Mouse (Mus musculus) left cerebral cortex, adult 18-20 months (tissue): ENCODE measurements around the gene Atxn1. TPM values are rescaled to one million over a fixed set of nuclear protein-coding genes. Genes with fewer than 3 reads are reported as not detected.

Source experiments
- DNase-seq, 2 experiments: peaks; one replicate each; pipeline ENCODE4 v3.0.0; 2021 to 2022; ENCODE audit warnings: low spot score in 2 of 2, mixed read lengths in 1 of 2
- total RNA-seq, 2 experiments: library from RNA; stranded (reverse); gene quantifications; 2 replicates each; pipeline ENCODE4 v1.2.3; 2021

The Atxn1 gene
- total RNA-seq, 2 experiments from 2014 or later: 167 to 176 TPM

DNA sequence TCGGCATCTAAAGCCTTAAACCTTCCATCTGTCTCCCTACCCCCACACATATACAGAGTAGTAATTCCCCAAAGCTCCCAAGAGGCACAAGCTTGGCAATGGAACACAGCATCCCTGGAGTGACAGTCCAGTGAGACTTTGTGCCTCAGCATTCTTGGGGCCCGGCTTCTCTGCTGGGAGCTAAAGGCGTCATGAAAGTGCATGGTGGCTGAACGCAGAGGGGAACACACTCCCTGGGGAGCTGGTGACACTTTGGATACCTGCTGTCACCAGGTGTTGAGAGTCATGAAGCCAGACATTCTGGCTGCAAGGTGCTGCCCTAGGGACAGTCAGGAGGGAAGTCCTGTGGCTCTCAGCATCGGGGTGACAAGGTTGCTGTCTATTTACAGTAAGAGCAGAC is 324.4 kb downstream of the Atxn1 start:
- DNase-seq: no peak

DNA sequence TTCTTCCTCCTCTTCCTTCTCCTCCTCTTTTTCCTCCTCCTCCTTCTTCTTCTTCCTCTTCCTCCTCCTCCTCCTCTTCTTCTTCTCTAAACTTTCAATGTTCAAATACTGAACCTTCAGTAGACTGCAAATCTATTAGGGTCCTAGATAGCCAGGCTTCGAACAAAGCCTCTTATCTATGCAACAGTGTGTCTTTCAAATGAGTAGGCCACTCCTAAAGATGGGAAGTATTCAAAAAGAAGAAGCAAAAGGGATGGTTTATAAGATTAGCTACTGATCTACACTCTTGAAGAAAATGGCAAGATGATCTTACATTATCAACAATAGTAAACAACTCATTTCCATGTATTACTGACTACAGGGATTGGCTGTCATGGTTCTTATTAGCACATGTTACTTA is 326.5 kb downstream of the Atxn1 start:
- DNase-seq: no peak

DNA sequence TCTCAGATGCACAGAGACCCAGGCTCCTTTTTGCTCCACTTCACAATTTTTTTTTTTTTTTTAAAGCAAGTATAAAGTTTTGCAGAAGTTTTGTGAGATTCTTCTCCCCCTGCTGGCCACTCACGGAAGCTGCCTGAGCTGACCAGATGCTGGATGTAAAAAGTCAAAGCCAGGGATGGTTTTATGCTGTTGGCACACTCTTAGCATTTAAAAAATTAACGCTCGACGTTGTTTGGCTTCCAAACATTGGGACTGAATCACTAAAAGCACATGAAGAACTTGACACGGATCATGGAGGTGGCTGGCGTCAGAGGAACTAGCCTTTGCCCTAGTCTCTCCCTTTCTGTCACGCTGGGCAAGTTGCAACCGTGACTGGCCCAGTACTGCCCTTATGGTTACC is 327.5 kb downstream of the Atxn1 start:
- DNase-seq: peak in 1 of 2 experiments; percentile 44

DNA sequence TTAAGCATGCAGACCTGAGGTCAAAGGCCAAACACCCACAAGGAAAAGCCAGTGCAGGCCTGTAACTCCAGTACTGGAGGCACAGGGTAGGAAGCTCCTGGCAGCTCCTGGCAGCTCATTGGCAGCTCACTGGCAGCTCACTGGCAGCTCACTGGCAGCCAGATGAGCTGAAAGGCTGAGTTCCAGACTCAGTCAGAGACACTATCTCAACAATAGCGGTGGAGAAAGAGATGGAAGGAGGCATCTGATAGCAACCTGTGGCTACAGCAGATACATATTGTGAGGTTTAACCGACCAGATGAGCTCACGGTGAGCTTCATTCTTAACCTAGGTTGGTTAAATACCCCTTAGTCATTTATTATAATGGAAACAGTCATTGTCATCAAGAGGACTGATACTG is 328.4 kb downstream of the Atxn1 start:
- no peak for DNase-seq

DNA sequence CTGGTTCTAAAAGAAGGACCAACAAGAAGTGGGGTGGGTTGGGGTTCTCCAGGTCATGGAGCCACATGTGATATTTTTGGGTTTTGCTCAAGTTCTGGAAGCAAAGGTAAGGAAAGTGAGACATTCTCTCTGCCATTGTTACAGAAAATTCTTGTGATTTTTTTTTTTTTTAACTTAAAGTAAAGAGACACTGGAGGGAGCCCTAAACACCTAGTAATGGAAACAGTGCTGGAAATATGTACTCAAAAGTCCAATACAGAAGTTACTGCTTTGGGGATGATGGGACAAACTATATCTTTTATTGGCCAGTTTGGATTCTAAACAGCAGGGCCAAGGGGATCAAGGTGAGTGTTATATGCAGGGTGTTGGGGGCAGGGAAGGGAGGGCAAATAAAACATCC is 330.9 kb downstream of the Atxn1 start:
- no peak for DNase-seq

DNA sequence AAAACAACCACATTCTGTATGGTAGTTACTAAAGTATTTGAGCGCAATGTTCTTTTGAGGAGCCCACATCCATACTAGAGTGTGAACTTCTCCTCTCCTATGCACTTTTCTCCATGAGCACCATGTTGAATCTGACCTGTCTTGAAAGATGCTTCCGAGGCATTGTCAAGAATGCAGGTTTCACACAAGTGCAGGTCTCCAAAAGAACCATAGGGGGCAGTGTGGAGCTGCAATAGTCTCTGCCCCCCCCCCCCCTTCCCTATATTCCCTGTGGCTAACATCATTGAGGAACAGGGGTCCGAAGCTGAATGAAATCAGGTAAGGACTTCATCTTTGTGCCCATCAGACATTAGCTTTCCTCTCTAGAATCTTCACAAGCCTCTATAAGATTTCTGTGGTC is 332.7 kb downstream of the Atxn1 start:
- DNase-seq: no peak

DNA sequence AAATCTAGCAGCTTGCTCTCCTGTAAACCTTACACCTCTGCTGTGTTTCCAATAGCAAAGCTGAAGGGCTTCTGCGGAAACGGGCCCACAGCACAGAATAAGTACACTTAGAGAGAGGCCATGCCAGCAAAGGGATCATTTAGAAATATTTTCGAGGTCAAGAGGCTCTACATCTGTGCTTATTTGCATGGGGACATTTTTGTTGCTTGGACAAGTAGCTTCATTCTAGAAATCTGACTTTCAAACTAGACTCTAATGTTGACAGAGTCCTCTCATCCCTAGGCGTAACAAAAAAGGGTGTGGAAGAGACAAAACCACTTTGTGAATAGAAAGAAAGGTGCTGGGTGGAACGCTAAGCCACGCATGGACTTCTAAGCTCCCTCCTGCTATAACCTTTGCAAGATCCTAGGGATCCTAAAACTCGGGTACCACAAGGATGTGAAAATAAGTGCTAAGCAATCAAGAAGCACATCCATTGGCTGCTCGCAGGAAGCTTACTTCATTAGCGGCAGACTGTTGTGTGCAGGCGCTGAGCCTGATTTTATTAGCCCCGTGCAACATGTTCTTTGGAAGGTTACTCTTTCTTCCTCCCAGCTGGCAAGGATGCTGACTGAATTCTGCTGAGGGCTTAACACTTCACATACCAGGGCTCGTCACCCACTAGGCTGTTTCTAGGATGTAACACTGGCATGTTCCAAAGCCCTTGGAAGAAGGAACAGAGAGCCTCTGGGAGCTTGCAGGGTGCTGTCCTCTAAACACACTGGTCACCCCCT is 334.1 kb downstream of the Atxn1 start:
- DNase-seq: no peak

DNA sequence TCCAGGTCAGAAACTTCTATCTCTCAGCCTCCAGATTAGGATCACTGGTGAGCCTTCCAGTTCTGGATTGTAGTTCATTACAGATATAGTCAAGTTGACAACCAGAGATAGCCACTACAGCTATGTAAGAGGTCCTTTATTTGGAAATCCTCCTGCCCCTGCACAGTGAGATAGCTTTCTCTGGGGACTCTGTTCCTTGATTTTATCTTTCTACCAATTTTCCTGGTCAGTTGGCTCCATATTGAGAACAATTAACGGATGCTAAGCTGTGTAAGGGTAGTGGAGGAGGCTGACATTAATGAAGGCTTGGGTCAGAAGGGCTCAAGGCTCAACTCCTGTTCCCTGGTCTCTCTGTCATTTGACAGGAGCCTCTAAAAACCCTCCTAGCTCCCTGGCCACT is 335.1 kb downstream of the Atxn1 start:
- DNase-seq: no peak

DNA sequence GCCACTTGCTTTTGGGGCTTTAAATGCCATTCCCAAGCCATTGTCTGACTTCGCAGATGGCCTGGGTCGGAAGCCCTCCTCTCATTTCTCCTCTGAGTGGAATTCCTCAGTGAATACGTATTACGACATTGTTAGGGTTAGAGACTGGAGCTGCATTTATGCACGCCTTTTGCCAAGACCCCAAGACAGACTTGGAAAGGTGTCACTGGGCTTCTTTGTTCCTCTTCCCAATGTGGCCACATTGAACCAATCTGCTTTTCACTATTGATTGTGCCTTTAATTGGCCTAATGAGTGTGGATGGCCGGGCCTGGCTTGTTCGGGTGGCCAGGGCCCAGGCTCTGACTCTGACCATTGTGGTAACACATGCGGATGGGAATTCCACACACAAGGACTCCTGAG is 336.5 kb downstream of the Atxn1 start:
- DNase-seq: no peak

DNA sequence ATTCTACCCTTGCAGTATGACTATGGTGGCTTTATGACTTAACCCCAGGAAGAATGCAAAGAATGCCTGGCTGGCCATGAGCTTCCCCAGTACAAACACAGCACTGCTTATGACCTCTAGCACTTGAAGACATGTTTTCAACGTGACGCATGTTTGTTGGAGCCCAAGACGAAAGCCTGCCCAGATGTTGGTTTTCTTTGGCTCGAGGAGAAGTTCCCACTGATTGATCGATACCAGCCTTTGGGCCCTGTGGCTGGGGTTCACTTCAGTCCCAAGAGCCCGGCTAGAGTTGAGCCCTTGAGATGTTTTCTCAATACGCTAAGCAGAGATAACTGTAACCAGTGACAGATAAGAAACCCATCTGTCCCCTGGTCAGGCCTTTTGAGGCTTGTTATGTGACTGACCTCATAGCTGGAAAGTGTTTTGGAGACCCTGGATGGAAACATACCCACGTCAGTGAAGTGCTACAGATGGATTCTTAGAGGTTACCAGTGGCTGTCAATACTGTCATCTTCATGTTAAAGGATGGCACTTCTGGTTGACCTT is 337.5 kb downstream of the Atxn1 start:
- no peak for DNase-seq

DNA sequence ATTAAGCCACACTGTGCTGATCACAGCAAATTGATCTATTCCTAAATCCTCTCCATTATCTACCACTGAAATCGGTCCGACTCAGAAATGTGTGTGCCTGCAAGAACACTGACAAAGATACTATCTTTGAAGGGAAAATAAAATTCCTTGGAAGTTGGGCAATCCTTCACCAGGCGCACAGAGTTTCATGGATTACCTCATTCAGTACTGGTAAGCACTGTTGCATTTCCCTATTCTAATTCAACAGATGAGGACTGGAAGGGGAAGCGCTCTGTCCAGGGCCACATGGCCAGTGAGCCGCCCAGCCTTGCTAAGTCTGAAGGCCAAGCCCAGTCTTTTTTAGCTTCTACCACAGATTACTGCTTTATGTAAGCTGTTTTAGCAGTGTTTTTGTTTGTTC is 339.1 kb downstream of the Atxn1 start:
- no peak for DNase-seq

DNA sequence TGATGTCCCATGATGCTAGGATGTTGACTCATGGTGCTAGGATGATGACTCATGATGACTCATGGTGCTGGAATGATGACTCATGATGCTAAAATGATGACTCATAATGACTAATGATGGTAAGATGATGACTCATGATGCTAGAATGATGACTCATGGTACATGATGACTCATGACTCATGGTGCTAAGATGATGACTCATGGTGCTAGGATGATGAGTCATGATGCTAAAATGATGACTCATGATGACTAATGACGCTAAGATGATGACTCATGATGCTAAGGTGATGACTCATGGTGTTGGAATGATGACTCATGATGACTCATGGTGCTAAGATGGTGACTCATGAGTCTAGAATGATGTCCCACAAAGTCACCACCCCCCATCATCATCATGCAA is 341.0 kb downstream of the Atxn1 start:
- DNase-seq: no peak

DNA sequence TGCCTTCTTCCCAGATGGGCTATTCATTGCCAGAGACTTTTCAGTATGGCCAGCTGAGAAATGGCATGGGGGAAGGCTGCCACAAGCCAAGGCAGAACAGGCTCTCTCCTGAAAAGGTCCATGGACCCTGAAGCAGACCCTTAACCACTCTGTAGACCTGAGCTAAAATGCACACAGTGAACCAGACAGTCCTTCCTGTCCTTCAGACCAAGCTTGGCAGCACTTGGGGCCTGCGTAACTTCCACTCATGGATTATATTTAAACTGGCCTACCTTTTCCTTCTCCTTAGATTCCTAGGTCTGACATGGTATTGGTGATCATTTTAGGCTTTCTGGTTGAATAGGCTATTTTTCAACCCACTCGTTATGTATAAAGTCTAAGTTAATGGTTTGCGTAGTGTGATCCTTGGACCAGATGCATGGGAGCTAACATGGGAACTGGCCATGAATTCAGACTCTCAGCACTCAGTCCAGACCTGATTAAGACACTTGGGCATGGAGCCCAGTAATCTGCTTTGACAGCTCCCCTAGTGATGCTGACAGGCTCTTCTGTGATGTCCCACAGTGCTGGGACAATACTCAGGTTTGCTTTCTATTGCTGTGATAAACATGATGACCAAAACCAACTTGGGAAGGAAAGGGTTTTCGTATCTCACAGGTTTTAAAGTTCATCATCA is 341.8 kb downstream of the Atxn1 start:
- DNase-seq: no peak

DNA sequence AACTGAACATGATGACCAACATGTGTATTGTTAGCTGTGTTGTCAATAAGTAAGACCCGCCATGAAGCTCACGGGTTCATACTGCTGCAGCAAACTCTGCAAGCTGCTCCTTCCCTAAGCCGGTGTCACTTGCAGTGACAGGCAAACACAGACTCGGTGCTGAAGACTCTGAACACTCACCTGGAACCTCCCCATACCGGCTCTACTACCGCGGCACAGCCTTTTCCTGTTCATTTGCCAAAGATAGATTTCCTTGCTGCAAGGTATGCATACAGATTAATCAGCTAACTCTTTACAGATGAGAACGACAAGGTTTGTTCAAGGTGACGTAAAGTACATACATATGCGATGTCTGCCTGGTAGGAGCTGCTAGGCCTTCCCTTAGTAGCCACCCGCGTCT is 344.1 kb downstream of the Atxn1 start:
- DNase-seq: no peak

DNA sequence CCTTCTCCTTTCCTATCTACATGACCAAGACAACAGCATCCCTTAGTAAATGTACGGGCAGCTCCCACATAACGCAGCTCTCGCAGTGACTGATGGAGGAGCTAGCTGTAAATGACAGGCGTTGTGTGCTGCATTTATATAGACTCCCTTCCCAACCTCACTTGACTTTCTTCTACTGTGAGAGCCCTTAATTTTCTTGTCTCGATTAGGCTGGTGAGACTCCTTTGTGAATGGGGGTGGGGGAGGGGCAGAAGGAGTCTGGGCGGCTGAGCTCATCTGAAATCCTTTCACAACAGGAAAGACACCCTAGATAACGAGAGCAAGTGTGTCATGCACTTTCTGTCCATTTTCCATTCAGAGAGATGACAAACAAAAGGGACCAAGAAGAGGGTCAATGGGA is 344.5 kb downstream of the Atxn1 start:
- DNase-seq: no peak

DNA sequence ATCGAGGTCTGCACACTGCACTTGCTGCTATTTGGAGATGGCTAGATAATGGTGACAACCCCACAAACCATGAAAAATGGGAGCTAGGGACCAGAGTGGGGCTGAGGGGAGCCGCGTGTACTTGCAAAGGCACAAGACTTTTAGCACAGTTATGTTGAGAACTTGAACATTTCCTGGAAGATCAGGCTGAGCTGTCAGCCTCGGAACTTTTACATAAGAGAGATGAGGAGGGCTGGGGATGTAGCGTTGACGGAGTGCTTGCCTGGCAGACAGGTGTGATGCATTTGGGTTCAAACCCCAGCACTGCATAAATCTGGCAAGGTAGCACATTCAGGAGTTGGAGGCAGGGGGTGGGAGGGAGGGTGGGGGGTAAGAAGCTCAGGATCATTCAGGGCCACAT is 346.8 kb downstream of the Atxn1 start:
- no peak for DNase-seq

DNA sequence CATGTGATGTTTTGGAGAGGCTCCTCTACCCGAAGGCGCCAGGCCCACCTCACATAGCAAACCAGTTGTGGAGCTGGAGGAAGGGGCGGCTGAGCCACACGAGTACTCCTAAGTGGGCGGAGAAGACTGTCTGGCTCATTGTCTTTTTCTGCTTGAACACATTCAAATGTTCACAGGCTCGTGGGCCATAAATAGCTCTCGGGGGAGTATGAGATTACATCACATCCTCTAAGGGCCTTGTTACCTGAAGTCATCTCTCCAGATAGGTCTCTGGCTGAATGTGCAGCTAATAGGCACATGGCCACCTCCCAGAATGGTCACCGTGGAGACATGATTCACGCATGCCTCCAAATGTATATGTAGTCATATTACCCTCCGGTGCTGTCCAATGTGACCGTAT is 350.0 kb downstream of the Atxn1 start:
- peak; percentile 36 to 60 for DNase-seq

DNA sequence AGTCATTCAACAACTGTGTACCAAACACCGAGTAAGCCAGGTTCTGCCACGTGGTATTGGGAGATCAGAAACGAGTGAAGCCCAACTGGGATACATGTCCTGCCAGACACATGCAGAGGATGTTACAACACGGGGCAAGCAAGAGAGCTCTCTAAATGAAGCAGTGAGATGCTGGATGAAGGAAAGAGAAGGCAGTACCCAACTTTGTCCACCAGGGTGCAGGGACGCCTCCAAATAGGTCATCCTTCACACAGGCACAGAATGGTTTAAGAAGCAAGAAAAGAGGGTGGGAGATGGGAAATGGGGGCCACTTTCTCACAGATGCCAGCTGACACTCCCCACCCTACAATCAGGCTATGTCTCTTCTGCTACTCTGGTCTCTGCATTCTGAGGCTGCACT is 351.5 kb downstream of the Atxn1 start:
- DNase-seq: no peak

DNA sequence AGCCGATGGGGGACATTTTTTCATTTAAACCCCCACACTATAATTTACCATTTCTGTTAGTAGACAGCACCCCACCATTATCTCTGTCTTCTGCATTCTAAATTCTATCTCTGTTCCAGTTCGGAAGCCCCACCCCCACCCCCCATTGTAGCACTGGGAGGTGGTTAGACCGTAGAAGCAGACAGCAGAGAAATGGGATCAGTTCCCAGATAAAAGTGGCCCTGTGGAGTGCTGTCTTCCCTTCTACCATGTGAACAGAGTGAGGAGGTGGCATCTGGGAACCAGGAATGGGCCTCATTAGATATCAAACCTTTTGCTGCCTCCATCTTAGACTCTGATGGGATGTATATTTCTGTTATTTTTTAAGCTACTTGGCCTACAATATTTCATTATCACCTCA is 353.3 kb downstream of the Atxn1 start:
- no peak for DNase-seq

DNA sequence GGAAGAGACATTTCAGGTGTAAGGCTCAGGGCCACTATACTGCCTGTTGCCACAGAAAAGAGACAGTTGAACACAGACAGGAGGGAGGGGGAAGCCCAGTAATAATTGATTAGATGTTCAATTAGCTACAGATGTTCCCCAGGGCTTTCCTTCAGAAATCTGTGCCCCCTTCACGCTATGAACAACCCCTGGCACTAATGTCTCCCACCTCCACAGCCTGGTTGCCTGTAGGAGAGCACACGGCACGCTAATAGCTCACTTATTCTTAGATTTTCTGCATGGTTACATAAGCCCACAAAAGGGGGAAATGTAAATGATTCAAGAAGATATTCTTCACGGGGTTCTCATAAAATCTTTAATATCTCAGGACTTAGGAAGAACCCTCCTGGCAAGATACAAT is 355.3 kb downstream of the Atxn1 start:
- DNase-seq: no peak

DNA sequence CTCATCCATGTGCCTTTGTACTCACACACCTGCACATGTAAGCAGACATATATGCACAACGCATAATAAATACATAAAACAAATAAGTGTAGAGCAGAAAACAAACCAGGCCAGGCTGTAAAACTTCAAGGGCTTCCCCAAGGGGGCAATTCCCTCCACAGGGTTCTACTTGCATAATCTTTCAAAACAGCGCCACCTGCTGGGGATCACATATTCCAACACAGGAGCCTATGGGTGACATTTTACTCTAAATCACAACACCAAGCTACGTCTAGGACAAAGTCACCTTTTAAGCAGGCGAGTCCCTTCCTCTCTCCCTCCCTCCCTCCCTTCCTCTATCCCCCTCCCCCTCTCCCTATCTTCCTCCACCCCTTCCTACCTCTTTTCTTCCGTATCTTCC is 356.2 kb downstream of the Atxn1 start:
- DNase-seq: no peak

DNA sequence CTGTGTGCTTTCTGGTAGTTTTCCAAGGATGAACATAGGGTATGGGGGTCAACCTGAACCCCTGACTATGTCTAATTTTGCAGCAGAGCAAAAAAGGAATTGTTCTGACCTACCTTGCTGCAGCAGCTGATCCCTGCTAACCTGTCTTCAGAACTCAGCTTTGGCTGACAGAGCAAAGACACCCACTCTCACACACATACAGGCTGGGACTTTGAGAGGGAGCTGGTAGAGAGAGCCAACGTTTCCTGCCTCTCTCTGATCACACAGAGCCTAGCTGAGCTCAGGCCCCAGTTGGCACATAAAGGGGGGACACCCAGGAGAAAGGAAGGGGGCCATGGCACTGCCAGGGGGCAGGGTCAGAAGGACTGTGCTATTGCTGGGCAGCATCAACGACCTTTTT is 356.9 kb downstream of the Atxn1 start:
- no peak for DNase-seq

DNA sequence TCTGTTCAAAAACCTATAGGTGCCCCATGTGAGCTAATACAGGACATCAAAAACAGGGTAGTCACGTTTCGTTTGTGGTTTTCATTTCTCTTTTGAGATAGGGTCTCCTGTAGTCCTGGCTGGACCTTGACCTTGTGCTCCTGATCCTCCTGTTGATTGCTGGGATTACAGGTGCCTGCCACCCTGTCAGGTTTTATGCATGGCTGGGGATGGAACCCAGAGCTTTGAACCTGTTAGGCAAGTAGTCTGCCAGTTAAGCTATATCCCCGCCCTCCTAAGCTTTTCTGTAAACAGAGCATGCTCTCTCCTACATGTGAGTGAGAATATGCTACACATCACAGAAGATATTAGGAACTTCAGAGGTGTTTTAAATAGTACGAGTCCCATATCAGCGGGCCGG is 361.2 kb downstream of the Atxn1 start:
- no peak for DNase-seq
